29 mouse cellular contexts compared by ENCODE assay signal in genomic region chr6:98984026-98984425, GRCm38 (mm10).
"Had no signal": no experiment of that assay in that cellular context is flagged by ENCODE, and none has a peak within 500 bp of the region (broad histone marks: within the 10 kb centered on the region; RNA-seq: fewer than 3 reads in every experiment).

No protein-coding gene starts in this region.

- H3K9ac ChIP-seq: heart, embryonic 13.5 days; heart, embryonic 15.5 days; hindbrain, embryonic 12.5 days; hindbrain, embryonic 13.5 days; hindbrain, embryonic 14.5 days; hindbrain, embryonic 15.5 days; intestine, embryonic 15.5 days; kidney, embryonic 15.5 days had no signal

- H3K36me3 ChIP-seq: heart, embryonic 15.5 days; hindbrain, embryonic 10.5 days; hindbrain, embryonic 12.5 days; hindbrain, embryonic 13.5 days; hindbrain, embryonic 15.5 days; kidney, embryonic 15.5 days had no signal

- H3K4me2 ChIP-seq: heart, embryonic 13.5 days; heart, embryonic 15.5 days; hindbrain, embryonic 12.5 days; hindbrain, embryonic 13.5 days; hindbrain, embryonic 14.5 days; hindbrain, embryonic 15.5 days; intestine, embryonic 15.5 days; kidney, embryonic 15.5 days had no signal

- DNase-seq: heart, postnatal 10 days; heart, postnatal 14 days; heart, postnatal 36 days; heart, postnatal 4 days; kidney, adult 11 months; kidney, adult 18-20 months; kidney, adult 2 months; kidney, adult 8-10 months; kidney, adult 9 months; kidney, postnatal 10 days; kidney, postnatal 14 days; kidney, postnatal 25 days; kidney, postnatal 36 days; kidney, postnatal 4 days; layer of hippocampus, adult 9-11 months; layer of hippocampus, postnatal 36 days had no signal

- H3K4me1 ChIP-seq: hindbrain, embryonic 13.5 days had no signal

- H3K27me3 ChIP-seq: heart, embryonic 13.5 days; heart, embryonic 15.5 days; hindbrain, embryonic 12.5 days; hindbrain, embryonic 13.5 days; hindbrain, embryonic 15.5 days; intestine, embryonic 15.5 days; kidney, embryonic 15.5 days had no signal

- H3K27ac ChIP-seq: heart, embryonic 13.5 days; heart, embryonic 15.5 days; hindbrain, embryonic 10.5 days; hindbrain, embryonic 12.5 days; hindbrain, embryonic 13.5 days; hindbrain, embryonic 14.5 days; hindbrain, embryonic 15.5 days; hindbrain, postnatal 0 days; intestine, embryonic 15.5 days; kidney, embryonic 15.5 days; kidney, postnatal 0 days; layer of hippocampus, adult 2 months; left cerebral cortex, adult 2 months had no signal

- H3K9me3 ChIP-seq: heart, embryonic 13.5 days; heart, embryonic 15.5 days; hindbrain, embryonic 10.5 days; hindbrain, embryonic 12.5 days; hindbrain, embryonic 13.5 days; hindbrain, embryonic 15.5 days; intestine, embryonic 15.5 days; kidney, embryonic 15.5 days had no signal

- H3K4me3 ChIP-seq: heart, embryonic 13.5 days; heart, embryonic 15.5 days; hindbrain, embryonic 10.5 days; hindbrain, embryonic 12.5 days; hindbrain, embryonic 13.5 days; hindbrain, embryonic 15.5 days; intestine, embryonic 15.5 days; kidney, embryonic 15.5 days; layer of hippocampus, adult 2 months; left cerebral cortex, adult 2 months had no signal
